Mouse (Mus musculus) hindbrain, embryonic 10.5 days (tissue): ENCODE data around the gene Cacna2d3. TPM values are rescaled to one million over a fixed set of nuclear protein-coding genes. Genes with fewer than 3 reads are reported as not detected.

Experiments used
- DNase-seq: peaks from one replicate; pipeline ENCODE4 v3.0.0-alpha.2; 2017; ENCODE audit warnings: low spot score
- H3K27ac ChIP-seq: fragments of 300-500 bp; sonication (generic); 2 replicates; pipeline ENCODE4 v1.5.1; 2016; ENCODE audit warnings: mild to moderate bottlenecking, moderate library complexity
- H3K27me3 ChIP-seq: fragments of 300-500 bp; sonication (generic); 2 replicates; pipeline ENCODE4 v1.6.1; 2016; ENCODE audit warnings: mild to moderate bottlenecking; ENCODE audit not compliant: poor library complexity, insufficient read depth, severe bottlenecking
- H3K36me3 ChIP-seq: fragments of 300-500 bp; sonication (generic); 2 replicates; pipeline ENCODE4 v1.6.1; 2016; ENCODE audit warnings: mild to moderate bottlenecking, moderate library complexity
- H3K4me1 ChIP-seq: fragments of 300-500 bp; sonication (generic); replicated peaks from 2 replicates; pipeline ENCODE4 v1.6.1; 2016; ENCODE audit warnings: mild to moderate bottlenecking
- H3K4me3 ChIP-seq: fragments of 300-500 bp; sonication (generic); 2 replicates; pipeline ENCODE4 v1.5.1; 2016; ENCODE audit warnings: mild to moderate bottlenecking, moderate library complexity
- H3K9me3 ChIP-seq: fragments of 300-500 bp; sonication (generic); 2 replicates; pipeline ENCODE4 v1.6.1; 2016; ENCODE audit warnings: mild to moderate bottlenecking, moderate library complexity
- WGBS: fragments of 180-500 bp; shearing (Covaris S2); methylation state at CpG from one replicate; pipeline ENCODE4 v1.1.7; 2016; 5-methylcytosine and 5-hydroxymethylcytosine counted together
- polyA plus RNA-seq: library from polyadenylated mRNA; unstranded; fragments of >200 nt; fragmentation: Nextera tagmentation; extraction: Ambion mirVana; gene quantifications from 2 replicates; pipeline ENCODE4 v1.2.1, GENCODE M21; 2016

Gene Cacna2d3
- polyA plus RNA-seq = 5.1 and 12.6 TPM in 2 replicates

- peaks cover 34% of the 10 kb centered on the region for H3K4me1 ChIP-seq
- peak; percentile 73 for DNase-seq
- no peaks in the 10 kb centered on the region for H3K9me3 ChIP-seq
- H3K36me3 ChIP-seq = no peaks in the 10 kb centered on the region
- under 1% methylated on average over 91 of the region's 109 CpGs for WGBS
- peak within 1 kb of the TSS; percentile 73 for H3K4me3 ChIP-seq
- peak within 1 kb of the TSS; percentile 91 for H3K27ac ChIP-seq
- peaks cover 99% of the 10 kb centered on the region for H3K27me3 ChIP-seq
Observed at GRCm38 (mm10) chr14:29721488-29722385, at the start of gene Cacna2d3. Gene Cacna2d3, minus strand, starts transcription at chr14:29721864.

GRCm38 (mm10) chr14:29769486-29769885 is 47.8 kb upstream of the Cacna2d3 start:
- no peaks in the 10 kb centered on the region for H3K4me1 ChIP-seq
- 90% methylated on average over 4 of the region's 4 CpGs for WGBS
- no peak overlapping the region for H3K27ac ChIP-seq
- H3K9me3 ChIP-seq = no peaks in the 10 kb centered on the region
- no peak for DNase-seq
- no peak overlapping the region for H3K4me3 ChIP-seq
- H3K27me3 ChIP-seq = no peaks in the 10 kb centered on the region
- H3K36me3 ChIP-seq = no peaks in the 10 kb centered on the region

- Histone ChIP-seq H3K36me3 (no peaks in the 10 kb centered on the region), H3K4me3 (no peak overlapping the region), H3K4me1 (no peaks in the 10 kb centered on the region), H3K27me3 (no peaks in the 10 kb centered on the region), H3K27ac (no peak overlapping the region), H3K9me3 (no peaks in the 10 kb centered on the region)
- 79% methylated on average over 5 of the region's 5 CpGs for WGBS
- no peak for DNase-seq
Observed at GRCm38 (mm10) chr14:29752876-29753275, 31.2 kb upstream of the Cacna2d3 start.

DNA sequence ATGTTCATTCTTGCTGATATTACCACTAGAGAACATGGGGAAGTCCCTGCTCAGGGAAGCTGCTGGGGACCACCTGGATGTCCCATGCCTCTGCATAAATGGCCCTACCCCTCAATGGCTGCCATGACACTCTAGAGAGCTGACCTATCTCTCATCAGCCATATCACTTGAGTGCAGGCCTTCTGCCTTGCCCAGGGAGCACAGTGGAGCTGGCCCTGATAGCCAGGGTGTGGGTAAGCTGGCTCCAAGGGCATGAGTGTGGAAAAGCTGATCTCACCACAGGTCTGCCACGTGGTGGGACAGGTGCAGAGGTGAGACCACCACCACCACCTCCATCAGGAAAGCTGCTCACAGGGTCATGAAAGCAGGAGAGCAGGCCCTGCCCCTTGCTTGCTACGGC is 17.1 kb upstream of the Cacna2d3 start:
- 83% methylated on average over 2 of the region's 2 CpGs for WGBS
- Histone ChIP-seq H3K27ac (no peak overlapping the region), H3K4me3 (no peak overlapping the region), H3K27me3 (no peaks in the 10 kb centered on the region), H3K9me3 (no peaks in the 10 kb centered on the region), H3K4me1 (no peaks in the 10 kb centered on the region), H3K36me3 (no peaks in the 10 kb centered on the region)
- no peak for DNase-seq

DNA sequence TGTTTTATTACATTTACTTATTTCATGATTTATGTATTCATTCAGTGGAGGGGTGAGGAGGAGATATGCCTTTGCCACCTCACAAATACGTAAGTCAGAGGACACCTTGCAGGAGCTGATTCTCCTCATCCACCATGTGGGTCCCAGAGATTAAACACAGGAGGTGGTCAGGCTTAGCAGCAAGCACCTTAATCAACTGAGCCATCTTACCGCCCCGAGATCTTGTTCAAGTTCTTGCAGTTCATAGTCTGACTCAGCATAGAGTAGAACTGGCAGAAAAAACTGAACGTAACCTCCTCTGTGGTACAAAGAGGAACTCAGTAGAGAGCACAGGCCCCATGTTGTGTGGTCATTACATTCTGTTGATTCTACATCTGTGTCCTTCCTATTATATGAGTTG is 8.6 kb upstream of the Cacna2d3 start:
- H3K27me3 ChIP-seq = peaks cover 20% of the 10 kb centered on the region
- H3K9me3 ChIP-seq = no peaks in the 10 kb centered on the region
- no peak overlapping the region for H3K4me3 ChIP-seq
- WGBS = 90% methylated on average over 4 of the region's 4 CpGs
- H3K36me3 ChIP-seq = no peaks in the 10 kb centered on the region
- no peaks in the 10 kb centered on the region for H3K4me1 ChIP-seq
- no peak overlapping the region for H3K27ac ChIP-seq
- DNase-seq = no peak

GRCm38 (mm10) chr14:29729009-29729408 is 7.3 kb upstream of the Cacna2d3 start:
- 80% methylated on average over 4 of the region's 4 CpGs for WGBS
- Histone ChIP-seq H3K27me3 (peaks cover 33% of the 10 kb centered on the region), H3K4me3 (no peak overlapping the region), H3K9me3 (no peaks in the 10 kb centered on the region), H3K36me3 (no peaks in the 10 kb centered on the region), H3K4me1 (no peaks in the 10 kb centered on the region), H3K27ac (no peak overlapping the region)
- DNase-seq = no peak

GRCm38 (mm10) chr14:29727596-29727995 is 5.9 kb upstream of the Cacna2d3 start:
- DNase-seq = no peak
- Histone ChIP-seq H3K4me3 (no peak overlapping the region), H3K27ac (no peak overlapping the region), H3K27me3 (peaks cover 47% of the 10 kb centered on the region), H3K36me3 (no peaks in the 10 kb centered on the region), H3K9me3 (no peaks in the 10 kb centered on the region), H3K4me1 (peaks cover 9% of the 10 kb centered on the region)
- 80% methylated on average over 9 of the region's 9 CpGs for WGBS

GRCm38 (mm10) chr14:29723267-29723666 is 1.6 kb upstream of the Cacna2d3 start:
- Histone ChIP-seq H3K27ac (peak overlapping the region; percentile 91; the same call in 1 of the 2 replicates), H3K36me3 (no peaks in the 10 kb centered on the region), H3K4me3 (peak overlapping the region; percentile 73), H3K9me3 (no peaks in the 10 kb centered on the region), H3K4me1 (peaks cover 34% of the 10 kb centered on the region), H3K27me3 (peaks cover 89% of the 10 kb centered on the region)
- no peak for DNase-seq
- 8% methylated on average over 10 of the region's 10 CpGs for WGBS

DNA sequence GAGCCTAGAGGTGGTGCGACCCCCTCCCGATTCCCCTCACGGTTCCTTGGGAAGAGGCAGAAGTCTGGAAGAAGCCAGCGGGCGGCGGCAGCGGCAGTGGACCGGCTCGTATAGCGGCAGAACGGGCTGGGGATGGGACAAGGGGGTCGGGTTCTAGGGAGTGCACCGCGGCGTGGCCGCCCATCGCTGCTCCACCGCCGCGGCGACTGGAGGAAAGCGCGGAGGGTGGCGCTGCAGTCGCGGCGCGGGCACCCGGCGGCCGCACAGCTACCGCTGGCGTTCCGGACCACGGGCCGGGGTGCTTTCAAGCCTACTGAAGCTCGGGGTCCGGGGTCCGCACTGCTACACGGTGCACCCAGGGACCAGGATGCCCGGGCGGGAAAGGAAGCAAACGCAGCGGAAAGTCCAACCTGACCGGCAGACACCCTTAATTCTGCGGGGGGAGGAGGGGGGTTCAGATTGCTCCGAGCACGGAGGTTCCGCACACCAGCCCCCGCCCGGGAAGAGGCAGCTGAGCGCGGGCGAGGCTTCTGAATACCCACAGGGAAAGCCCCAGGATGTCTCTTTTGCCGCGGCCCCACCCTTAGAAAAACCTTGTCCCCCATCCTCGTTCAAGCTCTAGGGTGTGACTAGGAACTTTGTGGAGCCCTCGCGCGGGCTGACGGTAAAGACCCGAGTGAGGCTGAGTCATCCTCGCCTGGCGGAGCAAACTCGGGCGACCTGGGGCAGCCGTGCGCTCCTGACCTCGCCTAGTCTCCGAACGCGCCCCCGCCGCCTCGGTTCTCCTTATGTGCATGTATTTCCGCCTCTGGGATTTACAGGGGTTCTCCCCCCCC is 940 bp upstream of the Cacna2d3 start:
- Histone ChIP-seq H3K36me3 (no peaks in the 10 kb centered on the region), H3K27ac (peak overlapping the region; percentile 91), H3K27me3 (peaks cover 96% of the 10 kb centered on the region), H3K4me1 (peaks cover 34% of the 10 kb centered on the region), H3K9me3 (no peaks in the 10 kb centered on the region), H3K4me3 (peak overlapping the region; percentile 73)
- under 1% methylated on average over 76 of the region's 76 CpGs for WGBS
- DNase-seq = peak; percentile 52

DNA sequence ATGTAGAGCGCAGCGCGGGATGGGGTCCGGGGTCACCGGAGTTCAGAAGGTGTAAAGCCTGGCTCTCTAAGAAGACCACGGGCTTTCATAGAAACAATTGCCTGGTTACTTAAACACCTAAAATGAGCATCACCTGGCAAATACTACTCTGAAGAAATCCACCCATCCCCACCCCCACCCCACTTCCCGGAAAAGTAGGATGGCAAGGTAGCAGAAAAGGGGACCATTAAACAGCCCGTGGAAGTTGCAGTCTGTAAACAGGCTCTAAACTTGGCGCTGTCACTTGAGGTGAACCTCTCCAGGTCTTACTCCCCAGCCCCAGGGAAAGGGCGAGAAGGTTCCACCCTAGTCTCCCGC is 555 bp downstream of the Cacna2d3 start:
- H3K9me3 ChIP-seq = no peaks in the 10 kb centered on the region
- peaks cover 95% of the 10 kb centered on the region for H3K27me3 ChIP-seq
- H3K4me3 ChIP-seq = peak overlapping the region; percentile 73
- no peaks in the 10 kb centered on the region for H3K36me3 ChIP-seq
- DNase-seq = no peak
- H3K4me1 ChIP-seq = peaks cover 34% of the 10 kb centered on the region
- 0% methylated on average over 11 of the region's 11 CpGs for WGBS
- peak overlapping the region; percentile 91 for H3K27ac ChIP-seq

GRCm38 (mm10) chr14:29720334-29720911 is 1.2 kb downstream of the Cacna2d3 start:
- no peaks in the 10 kb centered on the region for H3K36me3 ChIP-seq
- peaks cover 88% of the 10 kb centered on the region for H3K27me3 ChIP-seq
- H3K4me1 ChIP-seq = peaks cover 34% of the 10 kb centered on the region
- peak overlapping the region; percentile 73 for H3K4me3 ChIP-seq
- 2% methylated on average over 17 of the region's 17 CpGs for WGBS
- no peak overlapping the region for H3K27ac ChIP-seq
- no peaks in the 10 kb centered on the region for H3K9me3 ChIP-seq
- DNase-seq = peak; percentile 16

- no peak for DNase-seq
- H3K27ac ChIP-seq = no peak overlapping the region
- H3K9me3 ChIP-seq = no peaks in the 10 kb centered on the region
- H3K4me3 ChIP-seq = no peak overlapping the region
- peaks cover 15% of the 10 kb centered on the region for H3K27me3 ChIP-seq
- peaks cover 2% of the 10 kb centered on the region for H3K4me1 ChIP-seq
- 71% methylated on average over 3 of the region's 3 CpGs for WGBS
- no peaks in the 10 kb centered on the region for H3K36me3 ChIP-seq
Observed at GRCm38 (mm10) chr14:29712621-29713020, 9.0 kb downstream of the Cacna2d3 start.
